Mouse (Mus musculus): ENCODE data around the gene Aqp11.

DNA sequence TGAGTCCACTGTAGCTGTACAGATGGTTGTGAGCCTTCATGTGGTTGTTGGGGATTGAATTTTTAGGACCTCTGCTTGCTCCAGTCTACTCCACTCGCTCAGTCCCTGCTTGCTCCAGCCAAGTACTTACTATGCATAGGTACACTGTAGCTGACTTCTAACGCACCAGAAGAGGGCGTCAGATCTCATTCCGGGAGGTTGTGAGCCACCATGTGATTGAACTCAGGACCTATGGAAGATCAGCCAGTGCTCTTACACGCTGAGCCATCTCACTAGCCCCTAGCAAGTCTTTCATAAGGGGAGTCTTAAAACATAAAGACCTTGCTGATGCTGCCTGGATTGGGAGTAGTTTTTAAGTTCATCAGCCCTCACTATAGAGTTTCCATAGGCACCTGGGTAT, 18.0 kb downstream of the Aqp11 start:
- TF ChIP-seq CTCF (IDR thresholded peaks at IDR 0.05; ENCODE audit: insufficient read depth, low read length) (no peak), POLR2A (IDR thresholded peaks at IDR 0.05; ENCODE audit: borderline replicate concordance, extremely low read depth, low read depth, low read length) (no peak)

Data from lung, adult 2 months (tissue).